Mouse (Mus musculus) lung, postnatal 0 days (tissue): Measurements from ENCODE around the gene Smap1.

Experiments used
- CTCF ChIP-seq: IDR thresholded peaks from 2 replicates; pipeline ENCODE4 v1.5.1; 2016; ENCODE audit warnings: antibody characterized with exemption, mild to moderate bottlenecking
- EP300 ChIP-seq: IDR thresholded peaks from 2 replicates; pipeline ENCODE4 v1.6.1; 2016; ENCODE audit warnings: antibody characterized with exemption, mild to moderate bottlenecking, control low read depth

- no peak for TF ChIP-seq CTCF
- TF ChIP-seq EP300, result no peak
These were observed 26.2 kb upstream of the Smap1 start for GRCm38 (mm10) chr1:23948290-23948689.
